Mouse (Mus musculus): Measurements from ENCODE around the gene Vmn1r157. TPM values are rescaled to one million over a fixed set of nuclear protein-coding genes. Genes with fewer than 3 reads are reported as not detected.
"Not testable (repeated sequence)": the region's sequence is repeated elsewhere in the genome, so short reads cannot be mapped to it uniquely, and the experiment has no call there.

Vmn1r157 gene
- polyA plus RNA-seq (2015; fragmentation: Nextera tagmentation; extraction: Ambion mirVana) = not detected in 2 replicates

DNA sequence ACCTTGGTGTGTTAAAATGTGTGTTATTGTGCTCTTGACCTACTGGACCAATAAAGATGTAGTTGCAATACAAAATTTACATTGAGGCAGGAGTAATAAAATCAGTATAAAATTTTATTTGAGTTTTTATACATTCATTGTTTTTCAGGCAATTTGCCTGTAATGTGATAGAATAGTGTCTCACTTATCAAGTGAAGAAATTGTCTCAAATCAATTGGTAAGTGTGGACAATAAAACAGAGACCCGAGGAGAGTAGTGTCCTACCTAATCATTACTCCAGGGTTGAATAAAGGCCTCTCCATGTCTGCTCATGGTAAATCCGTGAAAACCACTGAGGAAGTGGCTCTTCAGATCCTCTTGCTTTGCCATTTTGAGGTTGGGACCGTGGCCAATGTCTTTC lies at the start of gene Vmn1r157:
TSS of gene Vmn1r157 (plus strand) at position 301 of the 400 bp plus-strand sequence.
- not testable (repeated sequence) for H3K27me3 ChIP-seq (ENCODE audit: insufficient read depth, low read length); DNase-seq; H3K27ac ChIP-seq (ENCODE audit: low read depth); H3K9me3 ChIP-seq (ENCODE audit: low read length); H3K4me3 ChIP-seq (ENCODE audit: low read depth, low read length); ATAC-seq; H3K9ac ChIP-seq (replicated peaks); H3K4me2 ChIP-seq (ENCODE audit: low read depth, low read length); H3K4me1 ChIP-seq (ENCODE audit: insufficient read depth); H3K36me3 ChIP-seq (replicated peaks; ENCODE audit: insufficient read depth, low read length)
- 23% methylated on average over 2 of the region's 3 CpGs for WGBS (ENCODE audit: insufficient replicate concordance)

DNA sequence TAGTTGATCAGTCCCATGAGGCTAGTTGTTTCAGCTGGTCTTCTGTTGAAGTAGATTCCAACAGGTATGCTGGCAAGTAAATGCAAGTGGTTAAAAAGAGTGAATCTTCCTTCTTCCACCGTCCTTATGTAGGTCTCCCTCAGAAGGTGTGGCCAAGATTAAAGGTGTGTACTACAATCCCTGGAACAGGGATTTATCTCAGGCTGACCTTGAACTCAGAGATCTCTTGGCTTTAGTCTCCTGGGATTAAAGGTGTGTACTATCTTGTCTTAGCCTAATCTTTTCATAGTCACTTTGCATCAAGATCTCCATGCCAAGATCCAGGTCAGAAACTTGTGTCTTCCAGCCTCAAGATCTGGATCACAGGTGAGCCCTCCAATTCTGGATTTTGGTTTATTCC lies 41.9 kb upstream of the Vmn1r157 start, which contains the start of gene Gm4567:
TSS of gene Gm4567 (minus strand) at position 101 of the 400 bp plus-strand sequence.
- not testable (repeated sequence) for H3K4me2 ChIP-seq (ENCODE audit: low read depth, low read length); H3K9me3 ChIP-seq (ENCODE audit: low read length); H3K4me1 ChIP-seq (ENCODE audit: insufficient read depth); ATAC-seq; DNase-seq; H3K4me3 ChIP-seq (ENCODE audit: low read depth, low read length); H3K36me3 ChIP-seq (replicated peaks; ENCODE audit: insufficient read depth, low read length); H3K27me3 ChIP-seq (ENCODE audit: insufficient read depth, low read length); H3K9ac ChIP-seq (replicated peaks); H3K27ac ChIP-seq (ENCODE audit: low read depth)
- WGBS (ENCODE audit: insufficient replicate concordance) = no CpG with 5 or more reads among the region's 1 CpGs

DNA sequence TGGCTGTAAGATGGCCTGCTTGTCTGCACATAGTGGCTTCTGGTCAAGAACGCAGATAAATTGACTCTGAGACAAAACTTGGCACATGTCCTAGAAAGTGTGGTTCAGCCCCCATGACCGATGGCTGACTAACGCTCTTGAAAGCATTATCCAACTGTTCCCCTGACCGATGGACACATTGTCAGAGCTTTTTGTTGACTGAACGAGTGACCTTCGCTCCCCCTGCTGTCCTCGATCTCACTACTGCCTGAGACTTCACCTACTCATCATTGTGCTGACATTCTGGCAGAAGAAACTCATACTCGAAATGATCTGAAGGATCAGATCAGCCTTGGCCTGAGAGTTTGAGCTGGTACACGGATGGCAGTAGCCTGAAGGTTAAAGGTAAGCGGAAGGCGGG lies 14.5 kb downstream of the Vmn1r157 start:
- H3K27me3 ChIP-seq (ENCODE audit: insufficient read depth, low read length); DNase-seq; H3K9ac ChIP-seq (replicated peaks); H3K9me3 ChIP-seq (ENCODE audit: low read length); H3K4me3 ChIP-seq (ENCODE audit: low read depth, low read length); H3K4me2 ChIP-seq (ENCODE audit: low read depth, low read length); H3K4me1 ChIP-seq (ENCODE audit: insufficient read depth); ATAC-seq; H3K36me3 ChIP-seq (replicated peaks; ENCODE audit: insufficient read depth, low read length); H3K27ac ChIP-seq (ENCODE audit: low read depth): not testable (repeated sequence)
- WGBS (ENCODE audit: insufficient replicate concordance) = 83% methylated on average over 3 of the region's 11 CpGs

DNA sequence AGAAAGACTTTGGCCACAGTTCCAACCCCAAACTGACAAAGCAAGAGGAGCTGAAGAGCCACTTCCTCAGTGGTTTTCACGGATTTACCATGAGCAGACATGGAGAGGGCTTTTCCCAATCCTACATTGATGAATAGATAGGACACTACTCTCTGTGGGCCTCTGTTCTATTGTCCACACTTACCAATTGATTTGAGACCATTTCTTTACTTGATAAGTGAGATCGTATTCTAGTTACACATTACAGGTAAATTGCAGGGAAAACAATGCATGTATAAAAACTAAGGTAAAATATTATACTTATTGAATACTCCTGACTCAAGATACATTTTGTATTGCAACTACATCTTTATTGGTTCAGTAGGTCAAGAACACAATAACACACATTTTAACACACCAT lies 29.2 kb downstream of the Vmn1r157 start, which contains the start of gene Vmn1r158:
TSS of gene Vmn1r158 (minus strand) at position 101 of the 400 bp plus-strand sequence.
- H3K9me3 ChIP-seq (ENCODE audit: low read length); H3K4me2 ChIP-seq (ENCODE audit: low read depth, low read length); DNase-seq; H3K4me3 ChIP-seq (ENCODE audit: low read depth, low read length); H3K36me3 ChIP-seq (replicated peaks; ENCODE audit: insufficient read depth, low read length); H3K4me1 ChIP-seq (ENCODE audit: insufficient read depth); H3K9ac ChIP-seq (replicated peaks); H3K27ac ChIP-seq (ENCODE audit: low read depth); ATAC-seq; H3K27me3 ChIP-seq (ENCODE audit: insufficient read depth, low read length): not testable (repeated sequence)
- WGBS (ENCODE audit: insufficient replicate concordance) = 46% methylated on average over 2 of the region's 2 CpGs

Other genes with a start within 250 kb of the Vmn1r157 start
- not detected in 2 replicates for gene Vmn1r152, start 238.7 kb upstream of the Vmn1r157 start, polyA plus RNA-seq (2015; fragmentation: Nextera tagmentation; extraction: Ambion mirVana)
- gene Gm8677, start 226.8 kb upstream of the Vmn1r157 start, polyA plus RNA-seq (2015; fragmentation: Nextera tagmentation; extraction: Ambion mirVana) = not detected in 2 replicates
- not detected in 2 replicates for gene Gm4201, start 196.4 kb upstream of the Vmn1r157 start, polyA plus RNA-seq (2015; fragmentation: Nextera tagmentation; extraction: Ambion mirVana)
- gene Gm4565, start 173.6 kb upstream of the Vmn1r157 start, polyA plus RNA-seq (2015; fragmentation: Nextera tagmentation; extraction: Ambion mirVana) = not detected in 2 replicates
- not detected in 2 replicates for gene Vmn1r155, start 103.7 kb upstream of the Vmn1r157 start, polyA plus RNA-seq (2015; fragmentation: Nextera tagmentation; extraction: Ambion mirVana)
- gene Gm8693, start 69.4 kb upstream of the Vmn1r157 start, polyA plus RNA-seq (2015; fragmentation: Nextera tagmentation; extraction: Ambion mirVana) = not detected in 2 replicates
- gene Gm4567, start 42.0 kb upstream of the Vmn1r157 start, polyA plus RNA-seq (2015; fragmentation: Nextera tagmentation; extraction: Ambion mirVana) = not detected in 2 replicates
- gene Vmn1r158, start 29.1 kb downstream of the Vmn1r157 start, polyA plus RNA-seq (2015; fragmentation: Nextera tagmentation; extraction: Ambion mirVana) = not detected in 2 replicates
- gene Vmn1r159, start 81.9 kb downstream of the Vmn1r157 start, polyA plus RNA-seq (2015; fragmentation: Nextera tagmentation; extraction: Ambion mirVana) = not detected in 2 replicates
- not detected in 2 replicates for gene Vmn1r160, start 109.5 kb downstream of the Vmn1r157 start, polyA plus RNA-seq (2015; fragmentation: Nextera tagmentation; extraction: Ambion mirVana)
- gene Gm4214, start 223.0 kb downstream of the Vmn1r157 start, polyA plus RNA-seq (2015; fragmentation: Nextera tagmentation; extraction: Ambion mirVana) = not detected in 2 replicates